Mouse (Mus musculus): Measurements from ENCODE around the gene Arhgef17. TPM values are rescaled to one million over a fixed set of nuclear protein-coding genes. Genes with fewer than 3 reads are reported as not detected.
"Not testable (repeated sequence)": the region's sequence is repeated elsewhere in the genome, so short reads cannot be mapped to it uniquely, and the experiment has no call there.

The Arhgef17 gene
- polyA plus RNA-seq, 1 experiment from 2014 or later, result 1.0 TPM

- DNase-seq (ENCODE audit: low spot score), result no peak
Measured at GRCm38 (mm10) chr7:100849508-100849907, 82.4 kb downstream of the Arhgef17 start.

DNA sequence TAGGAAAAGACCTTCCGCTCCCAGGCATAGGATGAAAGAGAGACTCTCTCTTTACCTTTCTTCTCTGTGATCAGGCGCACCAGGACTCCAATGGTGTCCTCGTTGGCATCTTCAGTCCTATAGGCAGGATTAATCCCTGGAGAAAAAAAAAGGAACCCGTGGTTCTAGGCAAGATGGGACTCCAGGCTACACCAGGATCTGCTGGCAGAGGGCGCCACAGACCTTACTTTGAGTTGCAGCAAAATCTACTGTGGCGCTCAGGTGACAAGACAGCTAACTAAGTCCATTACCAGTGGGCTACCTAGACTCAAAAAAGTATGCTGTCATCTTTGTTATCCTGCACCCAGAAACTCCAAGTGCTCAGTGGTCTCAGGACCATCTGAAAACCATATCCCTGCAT is 83.2 kb downstream of the Arhgef17 start:
- peak; percentile 79 for DNase-seq (ENCODE audit: low spot score)

DNA sequence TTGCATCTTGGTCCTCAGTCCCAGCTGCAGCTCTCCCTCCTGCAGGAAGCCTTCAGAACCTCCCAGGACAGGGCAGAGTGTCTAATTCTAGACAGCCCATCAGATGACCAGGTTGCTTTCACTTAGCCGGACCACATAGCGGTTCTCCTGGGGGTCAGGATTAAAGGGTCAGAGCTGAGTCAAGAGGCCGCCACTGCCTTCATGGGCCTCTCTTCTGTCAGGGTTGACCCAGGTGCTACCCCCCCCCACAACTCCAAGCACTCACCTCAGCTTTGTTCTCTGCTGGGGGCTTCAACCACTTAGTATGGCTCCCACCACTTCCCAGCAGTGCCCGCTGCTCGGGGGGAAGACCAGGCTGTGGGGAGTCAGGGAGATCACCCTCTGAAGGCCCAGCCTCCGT is 84.8 kb downstream of the Arhgef17 start:
- DNase-seq (ENCODE audit: low spot score), result no peak

DNA sequence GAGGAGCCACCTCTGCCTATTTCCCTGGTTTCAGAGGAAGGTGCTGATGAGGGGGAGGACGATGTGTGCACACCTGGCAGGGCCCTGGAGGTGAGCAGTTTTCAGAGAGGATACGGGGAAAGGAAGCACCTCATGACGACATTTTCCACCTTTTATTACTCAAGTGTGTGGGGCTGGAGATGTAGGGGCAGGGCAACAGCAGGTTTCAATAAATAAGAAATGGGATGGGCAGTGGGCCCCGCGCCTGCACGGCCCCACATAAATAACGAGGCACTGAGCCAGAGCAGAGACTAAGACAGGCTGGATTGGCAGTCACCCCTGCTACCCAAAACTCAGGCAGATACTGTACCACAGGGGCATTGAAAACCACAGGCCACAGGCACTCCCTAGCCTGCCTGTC is 85.9 kb downstream of the Arhgef17 start:
- not testable (repeated sequence) for DNase-seq (ENCODE audit: low spot score)

DNA sequence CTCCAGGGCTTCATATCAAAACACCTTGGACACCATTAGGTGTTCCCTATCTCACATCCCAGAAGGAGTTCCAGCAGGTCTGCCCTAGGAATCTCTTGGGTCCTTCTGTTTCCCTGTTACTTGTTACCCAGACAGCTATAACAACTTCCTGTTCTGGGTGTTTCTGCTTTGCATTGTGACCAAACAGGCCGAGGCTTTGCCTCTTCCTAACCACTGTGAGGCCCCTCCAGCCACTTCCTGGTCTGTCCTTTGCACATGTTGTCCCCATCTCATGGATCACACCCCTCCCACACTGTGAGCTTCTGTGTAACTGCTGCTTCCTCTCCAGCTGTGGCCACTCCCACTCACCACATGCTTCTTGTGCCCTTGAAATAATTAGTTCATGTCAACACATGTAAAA is 86.5 kb downstream of the Arhgef17 start:
- peak; percentile 60 for DNase-seq (ENCODE audit: low spot score)

- no peak for DNase-seq (ENCODE audit: low spot score)
Measured at GRCm38 (mm10) chr7:100845026-100845400, 86.9 kb downstream of the Arhgef17 start.

DNA sequence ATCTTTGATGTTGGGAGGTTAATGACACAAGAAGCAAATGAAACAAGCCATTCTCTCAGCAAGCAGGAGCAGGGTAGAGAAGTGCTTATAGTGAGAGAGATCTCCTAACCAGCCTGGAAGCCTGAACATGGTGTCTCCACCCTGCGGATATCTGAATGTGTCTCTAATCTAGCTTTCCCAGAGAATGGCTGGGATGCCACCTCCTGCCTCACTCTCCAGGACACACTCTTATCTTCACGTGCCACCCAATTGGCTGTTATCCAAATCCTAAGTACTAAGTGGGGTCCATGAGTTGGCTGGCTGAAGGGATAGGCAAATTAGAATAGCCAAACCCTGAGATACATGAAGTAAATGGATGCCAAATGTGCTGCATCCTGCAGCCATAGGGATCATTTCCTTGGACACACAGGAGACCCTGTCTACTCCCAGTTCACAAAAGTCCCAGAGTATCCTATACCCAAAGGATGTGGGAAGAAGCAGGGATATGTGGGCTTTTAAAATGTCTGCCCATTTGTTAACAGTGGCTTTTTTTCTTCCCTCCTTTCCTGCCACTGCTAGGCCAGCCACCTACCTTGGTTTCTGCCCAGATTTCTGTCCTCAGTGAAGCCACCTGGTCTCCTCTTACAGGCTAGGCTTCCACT is 87.4 kb downstream of the Arhgef17 start:
- no peak for DNase-seq (ENCODE audit: low spot score)

DNA sequence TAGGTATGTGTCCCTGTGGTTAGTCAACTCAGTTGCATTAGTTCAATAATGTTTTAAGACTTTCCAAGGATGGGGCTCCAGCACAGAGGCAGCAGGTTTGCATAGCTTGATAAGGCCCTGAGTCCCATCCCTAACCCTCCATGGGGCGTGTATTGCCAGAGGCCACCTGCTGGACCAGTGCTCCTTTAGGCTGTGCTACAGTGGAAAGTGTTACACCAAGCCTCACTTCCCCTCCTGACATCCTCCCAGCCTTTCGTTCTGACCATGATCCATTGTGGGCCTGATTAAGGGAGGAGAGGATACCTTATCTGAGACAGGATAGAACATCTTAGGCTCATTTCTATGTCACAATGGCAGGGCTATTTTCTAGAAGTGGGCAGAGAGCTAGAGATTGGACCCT is 88.0 kb downstream of the Arhgef17 start:
- no peak for DNase-seq (ENCODE audit: low spot score)

DNA sequence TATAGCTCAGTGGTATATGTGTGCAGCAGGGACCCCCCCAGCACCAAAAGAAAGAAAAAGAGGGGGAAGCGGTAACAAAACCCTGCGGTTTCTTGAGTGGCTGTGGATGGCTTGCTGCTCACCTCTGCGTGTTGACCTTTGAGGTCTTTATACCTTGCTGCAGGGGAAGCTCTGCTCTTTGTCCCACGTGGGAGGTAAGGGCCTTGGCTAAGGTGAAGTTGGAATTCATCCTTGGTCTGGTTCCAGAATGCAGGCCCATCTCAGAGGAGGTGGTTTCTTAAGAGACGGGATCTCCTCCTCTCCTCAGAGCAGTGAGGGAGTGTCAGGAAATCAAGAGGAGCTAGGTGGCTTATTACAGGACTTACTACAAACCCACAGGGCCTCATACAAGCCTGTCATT is 89.7 kb downstream of the Arhgef17 start:
- DNase-seq (ENCODE audit: low spot score), result no peak

DNA sequence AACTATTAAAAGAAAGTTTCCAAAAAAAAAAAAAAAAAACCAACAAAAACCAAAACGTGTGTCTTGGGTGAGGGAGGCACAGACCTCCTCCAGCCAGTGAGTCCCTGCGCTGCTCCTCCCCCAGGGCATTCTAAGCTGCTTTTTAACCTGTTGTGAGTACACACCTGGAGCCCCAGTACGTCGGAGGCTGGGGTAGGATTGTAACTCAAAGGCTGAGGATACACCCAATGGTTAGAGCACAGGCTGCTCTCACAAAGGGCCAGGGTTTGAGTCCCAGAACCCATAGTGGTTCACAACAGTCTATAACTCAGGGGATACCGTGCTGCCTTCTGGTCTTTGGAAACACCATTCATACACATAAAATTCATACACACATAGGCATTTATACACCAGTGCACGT is 90.3 kb downstream of the Arhgef17 start:
- no peak for DNase-seq (ENCODE audit: low spot score)

GRCm38 (mm10) chr7:100840906-100841305 is 91.0 kb downstream of the Arhgef17 start:
- DNase-seq (ENCODE audit: low spot score), result no peak

GRCm38 (mm10) chr7:100839632-100840402 is 92.1 kb downstream of the Arhgef17 start:
- DNase-seq (ENCODE audit: low spot score), result no peak

DNA sequence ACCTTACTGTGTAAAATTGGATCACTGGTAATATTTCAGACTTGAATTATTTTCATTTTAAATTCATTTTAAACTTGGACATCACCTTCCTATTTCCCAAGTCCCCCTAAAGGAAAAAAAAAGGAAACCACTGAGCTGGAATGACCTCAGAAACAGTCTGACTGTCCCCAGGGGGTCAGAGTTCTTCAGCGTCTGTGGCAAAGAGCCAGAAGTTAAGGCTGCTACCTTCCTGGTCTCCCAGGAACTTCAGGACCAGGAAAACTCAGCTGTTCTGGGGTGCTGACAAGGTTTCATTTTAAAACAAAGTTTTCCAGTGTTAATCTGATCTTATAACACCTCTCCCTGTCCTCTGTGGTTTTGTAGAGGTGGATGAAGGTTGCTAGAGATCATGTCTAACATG is 94.2 kb downstream of the Arhgef17 start:
- DNase-seq (ENCODE audit: low spot score), result no peak

GRCm38 (mm10) chr7:100836657-100837056 is 95.2 kb downstream of the Arhgef17 start:
- no peak for DNase-seq (ENCODE audit: low spot score)

- DNase-seq (ENCODE audit: low spot score), result no peak
Measured at GRCm38 (mm10) chr7:100835711-100836110, 96.2 kb downstream of the Arhgef17 start.

DNA sequence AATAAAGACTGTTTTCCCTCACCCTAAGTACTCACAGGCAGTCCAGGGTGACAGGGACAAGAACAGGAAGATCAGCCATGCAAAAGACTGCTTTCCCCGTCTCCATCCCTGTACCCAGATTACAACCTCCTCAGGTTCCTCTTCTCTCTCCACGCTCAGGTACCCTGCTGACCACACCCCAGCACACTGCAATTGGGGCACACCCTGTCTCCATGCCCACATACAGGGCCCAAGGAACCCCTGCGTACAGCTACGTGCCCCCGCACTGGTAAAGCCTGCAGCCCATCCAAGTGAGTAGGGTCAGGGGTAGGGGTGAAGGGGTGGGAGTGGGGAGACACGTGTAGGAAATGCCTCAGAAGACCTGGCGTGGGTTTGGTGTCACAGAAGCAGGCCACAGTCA is 96.7 kb downstream of the Arhgef17 start:
- DNase-seq (ENCODE audit: low spot score), result no peak

DNA sequence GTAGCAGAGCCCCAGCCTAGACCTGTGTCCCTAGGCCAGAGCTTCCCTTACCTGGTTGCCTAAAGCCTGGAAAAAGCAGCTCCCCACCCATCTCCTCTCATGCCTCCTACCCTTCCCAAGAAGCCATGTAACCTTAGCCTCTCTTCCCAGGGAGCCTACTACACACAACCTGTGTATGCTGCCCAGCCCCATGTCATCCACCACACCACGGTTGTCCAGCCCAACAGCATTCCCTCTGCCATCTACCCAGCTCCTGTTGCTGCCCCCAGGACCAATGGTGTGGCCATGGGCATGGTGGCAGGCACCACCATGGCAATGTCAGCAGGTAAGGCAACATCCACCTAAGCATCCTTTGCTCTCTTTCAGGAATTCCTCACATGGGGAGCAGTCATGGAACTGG is 98.0 kb downstream of the Arhgef17 start:
- DNase-seq (ENCODE audit: low spot score), result no peak

DNA sequence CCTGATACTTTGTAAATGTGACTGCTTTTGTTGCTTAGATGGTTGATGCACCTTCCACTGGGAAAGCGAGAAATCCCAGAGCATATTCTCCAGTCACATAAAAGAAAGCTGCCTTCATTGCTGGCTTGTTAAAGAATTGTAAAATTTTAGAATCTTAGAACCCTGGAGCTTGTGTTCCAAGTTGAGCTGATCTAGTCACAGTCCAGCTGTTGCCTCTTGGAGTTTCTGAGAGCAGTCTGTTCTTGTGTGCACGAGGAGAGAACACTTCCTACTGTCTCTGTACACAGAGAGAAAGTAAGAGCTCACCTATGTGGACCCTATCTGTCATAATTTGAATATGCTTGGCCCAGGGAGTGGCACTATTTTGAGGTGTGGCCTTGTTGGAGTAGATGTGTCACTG is 103.4 kb downstream of the Arhgef17 start:
- no peak for DNase-seq (ENCODE audit: low spot score)

- DNase-seq (ENCODE audit: low spot score), result no peak
Measured at GRCm38 (mm10) chr7:100824661-100825060, 107.2 kb downstream of the Arhgef17 start.

All from thymus, postnatal 0 days (tissue).